Comparison of ENCODE assay signal across 17 mouse cellular contexts in the genomic region with DNA sequence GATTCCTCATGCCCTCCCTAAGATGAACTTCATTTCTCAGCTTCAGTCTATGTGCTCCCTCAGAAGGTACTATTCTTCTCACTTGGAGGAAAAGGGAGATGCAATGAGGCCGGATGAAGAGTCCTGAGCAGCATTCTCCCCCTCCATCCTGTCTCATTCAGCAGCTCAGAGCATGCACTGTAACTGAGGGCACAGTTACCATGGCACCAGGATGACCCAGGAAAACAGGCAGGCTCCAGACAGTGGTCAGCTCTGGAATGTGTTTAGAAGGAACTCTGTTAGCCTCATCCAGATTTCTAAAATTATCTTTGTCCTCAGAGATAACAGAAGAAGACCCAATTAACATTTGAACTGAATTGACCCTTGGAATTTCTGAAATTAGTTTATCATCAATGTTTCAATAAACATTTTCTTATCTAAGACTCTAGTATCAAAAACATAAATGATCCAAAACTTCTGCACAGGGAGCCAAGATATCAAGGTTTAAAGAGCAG.
DNase-seq lines count a peak whose midpoint lies in the region; ATAC-seq and TF ChIP-seq lines count a peak whose summit lies in the region.
"Had no signal": no experiment of that assay in that cellular context is flagged by ENCODE, and none has a peak within 500 bp of the region (broad histone marks: within the 10 kb centered on the region; RNA-seq: fewer than 3 reads in every experiment).

No protein-coding gene starts in this region.

- no peak overlapping the region for H3K9ac ChIP-seq in heart, embryonic 13.5 days
- no peak overlapping the region for H3K9ac ChIP-seq in liver, adult 2 months (ENCODE audit: low read depth, low read length)
- H3K9ac ChIP-seq: neural tube, embryonic 13.5 days had no signal

- peak overlapping the region; percentile 73 for H3K27ac ChIP-seq in heart, embryonic 13.5 days (replicated peaks)
- H3K27ac ChIP-seq in liver, adult 2 months (replicated peaks; ENCODE audit: insufficient read depth, low read depth, low read length), result no peak overlapping the region
- H3K27ac ChIP-seq: hindbrain, embryonic 10.5 days; limb, embryonic 10.5 days; neural tube, embryonic 13.5 days had no signal

- no peak overlapping the region for H3K4me2 ChIP-seq in heart, embryonic 13.5 days
- H3K4me2 ChIP-seq: midbrain, embryonic 11.5 days; neural tube, embryonic 13.5 days had no signal

- WGBS in heart, embryonic 13.5 days, result 0% methylated on average over 1 of the region's 1 CpGs
- WGBS in liver, adult 2 months, result 32% methylated on average over 1 of the region's 1 CpGs

- peaks cover 25% of the 10 kb centered on the region for H3K4me1 ChIP-seq in heart, embryonic 13.5 days
- no peaks in the 10 kb centered on the region for H3K4me1 ChIP-seq in liver, adult 2 months (ENCODE audit: control insufficient read depth, insufficient read depth, low read length)
- H3K4me1 ChIP-seq: limb, embryonic 10.5 days had no signal

- ATAC-seq in heart, embryonic 13.5 days (ENCODE audit: extremely low read depth, insufficient number of reproducible peaks, low FRiP score, low TSS enrichment), result peak; percentile 61

- H3K79me2 ChIP-seq in liver, adult 2 months (ENCODE audit: control insufficient read depth, insufficient read depth, low read length), result no peaks in the 10 kb centered on the region

- no peak for DNase-seq in heart, postnatal 36 days
- DNase-seq in liver, adult 2 months (ENCODE audit: extremely low read depth, low read depth, low spot score), result peak; percentile 57
- DNase-seq in liver, result no peak
- peak; percentile 36 for DNase-seq in MN1 (ENCODE audit: low spot score)
- DNase-seq in embryo, embryonic 11 days, result peak; percentile 10
- no peak for DNase-seq in cerebellum, postnatal 4 days (ENCODE audit: low spot score in 2 of 2)
- DNase-seq in gastrocnemius, postnatal 10 days, result no peak
- DNase-seq: adrenal gland, postnatal 25 days; cerebellum, adult 18-20 months; cerebellum, postnatal 36 days; thymus, postnatal 36 days had no signal

- no peak for TF ChIP-seq POLR2A in liver, adult 2 months (IDR thresholded peaks at IDR 0.05; ENCODE audit: extremely low read depth, insufficient read depth, low read length)

- no peak overlapping the region for H3K4me3 ChIP-seq in heart, embryonic 13.5 days
- H3K4me3 ChIP-seq in liver, adult 2 months (ENCODE audit: insufficient read depth, low read depth, low read length), result no peak overlapping the region
- H3K4me3 ChIP-seq: forebrain, embryonic 10.5 days; hindbrain, embryonic 10.5 days; limb, embryonic 10.5 days; neural tube, embryonic 13.5 days had no signal

- TF ChIP-seq CTCF in liver, adult 2 months (IDR thresholded peaks at IDR 0.05; ENCODE audit: low read depth, low read length), result no peak

- no peaks in the 10 kb centered on the region for H3K27me3 ChIP-seq in heart, embryonic 13.5 days (replicated peaks)
- H3K27me3 ChIP-seq in liver, adult 2 months (ENCODE audit: control insufficient read depth, insufficient read depth, low read length), result no peaks in the 10 kb centered on the region
- H3K27me3 ChIP-seq: neural tube, embryonic 13.5 days had no signal

- intact Hi-C loops in heart, postnatal 36 days (cut with DNase I), result loop anchor here (5.0 kb wide), 1 partner anchor 368 kb away; no protein-coding TSS in a partner anchor

- no peaks in the 10 kb centered on the region for H3K9me3 ChIP-seq in heart, embryonic 13.5 days
- H3K9me3 ChIP-seq: forebrain, embryonic 10.5 days; hindbrain, embryonic 10.5 days; limb, embryonic 10.5 days; neural tube, embryonic 13.5 days had no signal

- no peaks in the 10 kb centered on the region for H3K36me3 ChIP-seq in heart, embryonic 13.5 days
- H3K36me3 ChIP-seq in liver, adult 2 months (ENCODE audit: control insufficient read depth, insufficient read depth, low read length), result no peaks in the 10 kb centered on the region
- H3K36me3 ChIP-seq: forebrain, embryonic 10.5 days; hindbrain, embryonic 10.5 days; limb, embryonic 10.5 days; neural tube, embryonic 13.5 days had no signal

Comparison
In these comparisons a context has a peak if more than half of its experiments do, and no peak if none do; other contexts are left out.
1. DNase-seq: peak in liver, adult 2 months (single experiment), MN1 (single experiment) and embryo, embryonic 11 days (single experiment); none in heart, postnatal 36 days (0 of 2), liver (single experiment), cerebellum, postnatal 4 days (0 of 2) and gastrocnemius, postnatal 10 days (single experiment).